Mouse (Mus musculus) embryo, embryonic 9.5 days (tissue): ENCODE data around the gene C2cd4a.

Experiments used
- DNase-seq: peaks from one replicate; pipeline ENCODE4 v3.0.0-alpha.2; 2017; ENCODE audit errors: extremely low spot score

The C2cd4a gene

DNA sequence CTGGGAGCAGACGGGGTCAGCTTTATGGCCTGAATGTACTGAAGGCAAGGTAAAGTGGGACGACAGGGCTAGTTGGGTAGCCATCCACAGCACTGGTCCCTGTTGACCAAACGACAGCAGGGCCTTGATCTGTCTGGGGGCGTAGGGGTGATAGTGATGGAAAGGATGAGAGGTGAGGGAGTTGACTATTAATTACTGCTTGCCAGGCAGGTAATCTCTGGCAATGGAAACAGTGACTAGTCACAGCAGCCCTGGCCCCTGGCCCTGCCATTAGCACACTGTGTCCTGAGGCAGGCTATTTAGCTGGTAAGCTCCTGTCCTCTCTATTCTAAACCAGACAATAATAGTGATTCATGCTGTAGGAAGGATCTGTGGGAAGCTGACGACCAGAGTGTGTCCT lies 39.7 kb downstream of the C2cd4a start:
- DNase-seq: no peak

- no peak for DNase-seq
These were observed 44.5 kb downstream of the C2cd4a start for GRCm38 (mm10) chr9:67787671-67788070.

- DNase-seq: no peak
These were observed 45.8 kb downstream of the C2cd4a start for GRCm38 (mm10) chr9:67786311-67786710.

DNA sequence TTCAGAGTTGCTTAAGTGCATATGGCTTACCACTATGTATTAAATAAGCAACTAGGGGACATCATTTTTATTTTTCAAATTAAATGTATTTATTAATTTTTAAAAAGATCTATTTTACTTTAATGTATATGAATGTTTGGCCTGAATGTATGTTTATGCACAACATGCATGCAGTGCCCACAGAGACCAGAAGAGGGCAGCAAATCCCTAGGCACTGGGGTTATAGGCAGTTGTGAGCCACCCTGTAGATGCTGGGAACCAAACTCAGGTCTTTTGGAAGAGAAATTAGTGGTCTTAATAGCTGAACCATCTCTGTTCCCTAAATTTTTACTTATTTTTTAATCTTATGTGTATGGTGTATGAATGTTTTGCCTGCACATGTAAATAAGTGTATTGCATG lies 48.2 kb downstream of the C2cd4a start:
- no peak for DNase-seq

DNA sequence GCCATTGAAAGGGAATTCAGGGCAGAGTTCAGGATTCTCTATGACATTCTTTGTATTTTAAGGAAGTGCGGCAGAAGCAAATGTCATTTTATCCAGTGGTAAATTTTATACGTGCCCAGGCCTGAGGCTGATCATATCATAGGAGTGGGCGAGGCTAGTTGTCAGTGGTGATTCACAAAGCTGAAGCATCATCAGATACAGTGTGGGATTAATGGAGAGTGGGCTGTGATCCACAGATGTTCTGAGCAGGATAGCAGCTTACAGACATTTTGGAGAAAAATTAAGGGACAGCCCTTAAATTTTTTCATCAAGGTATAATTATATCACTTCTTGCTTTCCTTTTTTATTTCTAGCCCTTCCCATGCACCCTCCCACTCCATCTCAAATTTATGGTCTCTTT lies 48.7 kb downstream of the C2cd4a start:
- no peak for DNase-seq

GRCm38 (mm10) chr9:67782786-67783185 lies 49.3 kb downstream of the C2cd4a start:
- DNase-seq: no peak
